Mouse (Mus musculus) stomach, postnatal 0 days (tissue): ENCODE measurements around the gene Zxdc. TPM values are rescaled to one million over a fixed set of nuclear protein-coding genes. Genes with fewer than 3 reads are reported as not detected.

ENCODE experiments used
- ATAC-seq: fragments of 200-750 bp; cut with Nextera tagmentation; 2 replicates; pipeline ENCODE4 v1.8.0; 2017; ENCODE audit not compliant: low FRiP score, low TSS enrichment
- DNase-seq: peaks from one replicate; pipeline ENCODE4 v3.0.0-alpha.2; 2016; ENCODE audit warnings: low spot score
- H3K27ac ChIP-seq: fragments of 300-500 bp; sonication (generic); replicated peaks from 2 replicates; pipeline ENCODE4 v1.5.1; 2014; ENCODE audit warnings: mild to moderate bottlenecking, control low read depth
- H3K27me3 ChIP-seq: fragments of 300-500 bp; sonication (generic); 2 replicates; pipeline ENCODE4 v1.6.1; 2014; ENCODE audit warnings: low read length; ENCODE audit not compliant: control insufficient read depth, insufficient read depth
- H3K36me3 ChIP-seq: fragments of 300-500 bp; sonication (generic); 2 replicates; pipeline ENCODE4 v1.6.1; 2014; ENCODE audit warnings: low read length, mixed read lengths; ENCODE audit not compliant: control insufficient read depth, insufficient read depth
- H3K4me1 ChIP-seq: fragments of 300-500 bp; sonication (generic); replicated peaks from 2 replicates; pipeline ENCODE4 v1.6.1; 2014; ENCODE audit warnings: antibody characterized with exemption; ENCODE audit not compliant: control insufficient read depth, insufficient read depth
- H3K4me2 ChIP-seq: fragments of 300-500 bp; sonication (generic); replicated peaks from 2 replicates; pipeline ENCODE4 v1.6.1; 2014; ENCODE audit warnings: low read depth, mild to moderate bottlenecking, control low read depth, moderate library complexity
- H3K4me3 ChIP-seq: fragments of 300-500 bp; sonication (generic); 2 replicates; pipeline ENCODE4 v1.5.1; 2014; ENCODE audit warnings: low read depth, low read length, control low read depth
- H3K9ac ChIP-seq: fragments of 300-500 bp; sonication (generic); 2 replicates; pipeline ENCODE4 v1.6.1; 2014; ENCODE audit warnings: mild to moderate bottlenecking, low read length, control low read depth, mixed read lengths
- H3K9me3 ChIP-seq: fragments of 300-500 bp; sonication (generic); 2 replicates; pipeline ENCODE4 v1.6.1; 2016; ENCODE audit warnings: low read length; ENCODE audit not compliant: control insufficient read depth
- CTCF ChIP-seq: IDR thresholded peaks from 2 replicates; pipeline ENCODE4 v1.5.1; 2016; ENCODE audit warnings: antibody characterized with exemption, low read depth, mild to moderate bottlenecking, moderate library complexity
- EP300 ChIP-seq: optimal IDR thresholded peaks from 2 replicates; pipeline ENCODE3; 2016; ENCODE audit warnings: antibody characterized with exemption
- WGBS: fragments of 180-500 bp; shearing (Covaris S2); extraction: QIAGEN DNeasy Blood & Tissue Kit; methylation state at CpG from one replicate; pipeline ENCODE4 v1.1.7; 2014; 5-methylcytosine and 5-hydroxymethylcytosine counted together
- polyA plus RNA-seq: library from polyadenylated mRNA; unstranded; fragments of >200 nt; fragmentation: Nextera tagmentation; extraction: Ambion mirVana; gene quantifications from 2 replicates; pipeline ENCODE4 v1.2.1, GENCODE M21; 2015

Gene Zxdc
- polyA plus RNA-seq, 1 experiment from 2014 or later = 4.7 TPM

DNA sequence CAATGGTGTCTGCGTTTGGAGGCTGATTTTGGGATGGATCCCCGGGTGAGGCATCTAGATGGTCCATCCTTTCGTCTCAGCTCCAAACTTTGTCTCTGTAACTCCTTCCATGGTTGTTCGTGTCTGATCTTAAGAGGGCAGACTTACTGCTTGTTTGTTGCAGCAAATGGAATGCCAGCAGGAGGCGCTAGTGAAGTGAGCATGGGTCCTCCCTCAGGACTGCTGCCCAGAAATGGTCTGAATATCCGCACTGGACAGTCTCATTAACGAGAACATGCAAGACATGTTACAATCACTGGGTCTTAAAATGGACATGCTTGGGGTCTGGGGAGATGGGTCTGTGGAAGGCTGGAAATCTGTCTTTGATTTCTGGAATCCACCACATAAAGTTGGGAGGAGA lies 80.9 kb downstream of the Zxdc start:
- 25% methylated on average over 7 of the region's 7 CpGs for WGBS
- H3K4me2 ChIP-seq = no peak overlapping the region
- peak; percentile 88 for DNase-seq
- ATAC-seq = peak; percentile 54; the same call in 1 of the 2 replicates
- H3K9ac ChIP-seq = no peak overlapping the region
- no peaks in the 10 kb centered on the region for H3K36me3 ChIP-seq
- TF ChIP-seq CTCF (peak; percentile 95), EP300 (no peak)
- H3K4me1 ChIP-seq = no peaks in the 10 kb centered on the region
- no peak overlapping the region for H3K27ac ChIP-seq
- no peaks in the 10 kb centered on the region for H3K9me3 ChIP-seq
- H3K4me3 ChIP-seq = no peak overlapping the region
- H3K27me3 ChIP-seq = no peaks in the 10 kb centered on the region

DNA sequence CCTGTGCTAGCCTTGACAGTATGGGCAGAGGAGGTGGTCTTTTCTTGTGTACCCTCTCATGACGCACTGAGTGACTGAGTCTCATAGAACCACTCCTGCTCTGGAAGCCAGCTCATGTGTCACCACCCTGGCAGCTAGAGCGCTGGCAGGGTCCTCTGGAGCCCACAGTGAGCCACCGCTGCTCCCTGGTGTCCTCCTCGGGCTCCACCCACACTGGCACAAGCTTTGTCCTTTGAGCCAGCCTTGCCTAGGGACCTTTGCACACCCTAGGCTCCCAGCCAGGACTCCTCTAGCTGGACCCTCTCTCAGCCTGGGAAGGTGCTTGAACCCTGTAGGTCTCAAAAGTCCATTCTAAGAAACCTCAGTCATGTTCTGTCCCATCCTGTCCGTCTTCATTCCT lies 81.4 kb downstream of the Zxdc start:
- no peak overlapping the region for H3K9ac ChIP-seq
- no peak overlapping the region for H3K4me2 ChIP-seq
- H3K36me3 ChIP-seq = no peaks in the 10 kb centered on the region
- H3K27ac ChIP-seq = no peak overlapping the region
- no peak for DNase-seq
- no peak overlapping the region for H3K4me3 ChIP-seq
- no peaks in the 10 kb centered on the region for H3K4me1 ChIP-seq
- no peaks in the 10 kb centered on the region for H3K27me3 ChIP-seq
- H3K9me3 ChIP-seq = no peaks in the 10 kb centered on the region
- peak; percentile 35; the same call in 1 of the 2 replicates for ATAC-seq
- WGBS = 71% methylated on average over 5 of the region's 5 CpGs
- TF ChIP-seq EP300 (no peak), CTCF (no peak)

DNA sequence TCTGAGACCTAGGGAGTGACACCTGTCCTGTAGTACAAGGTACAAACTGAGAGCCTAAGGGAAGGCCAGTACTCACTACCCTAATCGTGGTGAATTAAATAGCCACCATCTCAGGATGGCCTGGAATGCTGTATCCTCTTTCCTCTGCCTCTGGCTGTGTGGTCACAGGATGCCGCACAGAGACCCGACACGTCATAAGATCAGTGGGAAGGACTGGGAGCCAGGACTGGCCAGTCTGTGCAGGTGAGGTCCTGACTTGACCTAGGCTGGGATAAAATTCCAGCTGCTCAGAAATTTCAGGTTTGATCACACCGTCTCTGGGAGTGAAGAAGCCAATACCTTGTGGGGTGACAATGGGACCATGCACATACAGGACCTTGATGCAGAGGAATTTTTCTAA lies 82.2 kb downstream of the Zxdc start:
- ATAC-seq = no peak
- Histone ChIP-seq H3K9me3 (no peaks in the 10 kb centered on the region), H3K4me1 (no peaks in the 10 kb centered on the region), H3K4me2 (no peak overlapping the region), H3K36me3 (no peaks in the 10 kb centered on the region), H3K27me3 (no peaks in the 10 kb centered on the region), H3K9ac (no peak overlapping the region), H3K27ac (no peak overlapping the region), H3K4me3 (no peak overlapping the region)
- WGBS = 82% methylated on average over 5 of the region's 5 CpGs
- TF ChIP-seq EP300 (no peak), CTCF (no peak)
- no peak for DNase-seq

DNA sequence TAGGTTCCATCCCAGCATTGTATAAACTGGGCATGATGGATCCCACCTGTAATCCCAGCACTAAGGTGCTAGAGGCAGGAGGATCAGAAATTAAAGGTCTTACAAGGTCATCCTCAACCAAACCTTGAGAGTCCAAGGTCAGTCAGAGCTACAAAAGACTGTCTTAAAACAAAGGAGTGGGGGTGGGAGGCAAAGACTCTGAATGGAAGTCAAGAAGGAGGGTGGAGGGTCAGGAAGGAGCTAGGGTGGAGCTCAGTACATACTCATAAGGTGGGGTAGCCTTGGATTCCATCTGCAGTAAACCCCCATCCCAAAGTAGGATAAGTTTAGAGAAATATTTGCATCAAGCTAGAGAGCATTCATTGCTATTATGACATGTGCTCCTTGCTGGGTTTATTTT lies 83.3 kb downstream of the Zxdc start:
- Histone ChIP-seq H3K4me2 (no peak overlapping the region), H3K27ac (no peak overlapping the region), H3K4me1 (no peaks in the 10 kb centered on the region), H3K4me3 (no peak overlapping the region), H3K9me3 (no peaks in the 10 kb centered on the region), H3K27me3 (no peaks in the 10 kb centered on the region), H3K9ac (no peak overlapping the region), H3K36me3 (no peaks in the 10 kb centered on the region)
- ATAC-seq (no peak), DNase-seq (no peak)
- TF ChIP-seq EP300 (no peak), CTCF (no peak)

Other genes with a start within 250 kb of the Zxdc start
- gene Vmn1r51, start 246.9 kb upstream of the Zxdc start, polyA plus RNA-seq = not detected in 2 replicates
- gene Vmn1r52, start 194.7 kb upstream of the Zxdc start, polyA plus RNA-seq = not detected in 2 replicates
- not detected in 2 replicates for gene V1ra8, start 166.7 kb upstream of the Zxdc start, polyA plus RNA-seq
- not detected in 2 replicates for gene Vmn1r53, start 145.1 kb upstream of the Zxdc start, polyA plus RNA-seq
- not detected in 2 replicates for gene Vmn1r54, start 123.2 kb upstream of the Zxdc start, polyA plus RNA-seq
- 0.28 and 0.33 TPM in 2 replicates for gene BC048671, start 68.3 kb upstream of the Zxdc start, polyA plus RNA-seq
- gene Chst13, start 44.3 kb upstream of the Zxdc start, polyA plus RNA-seq = 0.40 and 0.87 TPM in 2 replicates
- gene Uroc1, start 36.2 kb upstream of the Zxdc start, polyA plus RNA-seq = 0.16 and 0.33 TPM in 2 replicates
- 0.30 and 0.34 TPM in 2 replicates for gene Cfap100, start 59.3 kb downstream of the Zxdc start, polyA plus RNA-seq
- 4.1 and 4.2 TPM in 2 replicates for gene Klf15, start 93.1 kb downstream of the Zxdc start, polyA plus RNA-seq
- gene Aldh1l1, start 116.9 kb downstream of the Zxdc start, polyA plus RNA-seq = 6.6 and 7.6 TPM in 2 replicates
- gene Slc41a3, start 235.2 kb downstream of the Zxdc start, polyA plus RNA-seq = 4.1 and 4.3 TPM in 2 replicates